Mouse (Mus musculus) heart, embryonic 16.5 days (tissue): ENCODE measurements around the gene Eif4b. TPM values are rescaled to one million over a fixed set of nuclear protein-coding genes. Genes with fewer than 3 reads are reported as not detected.

Experiments used
- ATAC-seq: fragments of 200-750 bp; cut with Nextera tagmentation; replicated peaks from 2 replicates; pipeline ENCODE4 v1.8.0; 2017; ENCODE audit warnings: moderate number of reproducible peaks; ENCODE audit not compliant: insufficient read depth, low FRiP score; ENCODE audit errors: extremely low read depth
- H3K27ac ChIP-seq: fragments of 300-500 bp; sonication (generic); 2 replicates; pipeline ENCODE4 v1.5.1; 2014; ENCODE audit warnings: mild to moderate bottlenecking, low read length, control low read depth, moderate library complexity
- H3K27me3 ChIP-seq: fragments of 300-500 bp; sonication (generic); 2 replicates; pipeline ENCODE4 v1.6.1; 2014; ENCODE audit warnings: low read length, mixed read lengths; ENCODE audit not compliant: control insufficient read depth, insufficient read depth
- H3K36me3 ChIP-seq: fragments of 300-500 bp; sonication (generic); 2 replicates; pipeline ENCODE4 v1.6.1; 2014; ENCODE audit not compliant: control insufficient read depth, insufficient read depth
- H3K4me1 ChIP-seq: fragments of 300-500 bp; sonication (generic); 2 replicates; pipeline ENCODE4 v1.6.1; 2014; ENCODE audit warnings: low read length, mixed read lengths; ENCODE audit not compliant: control insufficient read depth, insufficient read depth
- H3K4me2 ChIP-seq: fragments of 300-500 bp; sonication (generic); 2 replicates; pipeline ENCODE4 v1.6.1; 2014; ENCODE audit warnings: low read depth, mild to moderate bottlenecking, control low read depth, low read length
- H3K4me3 ChIP-seq: fragments of 300-500 bp; sonication (generic); 2 replicates; pipeline ENCODE4 v1.5.1; 2014; ENCODE audit warnings: mild to moderate bottlenecking, control low read depth, low read length
- H3K9ac ChIP-seq: fragments of 300-500 bp; sonication (generic); 2 replicates; pipeline ENCODE4 v1.6.1; 2014; ENCODE audit warnings: low read length, control low read depth
- H3K9me3 ChIP-seq: fragments of 300-500 bp; sonication (generic); replicated peaks from 2 replicates; pipeline ENCODE4 v1.6.1; 2016; ENCODE audit warnings: low read length; ENCODE audit not compliant: control insufficient read depth
- WGBS: fragments of 180-500 bp; shearing (Covaris S2); extraction: QIAGEN DNeasy Blood & Tissue Kit; methylation state at CpG from one replicate; pipeline ENCODE4 v1.1.7; 2014; 5-methylcytosine and 5-hydroxymethylcytosine counted together
- polyA plus RNA-seq: library from polyadenylated mRNA; unstranded; fragments of >200 nt; fragmentation: Nextera tagmentation; extraction: Ambion mirVana; gene quantifications from 2 replicates; pipeline ENCODE4 v1.2.1, GENCODE M21; 2015

Gene Eif4b
- polyA plus RNA-seq, 1 experiment from 2014 or later, result 75.0 TPM

- Histone ChIP-seq H3K9ac (no peak overlapping the region), H3K36me3 (no peaks in the 10 kb centered on the region), H3K4me3 (no peak overlapping the region), H3K4me1 (no peaks in the 10 kb centered on the region), H3K4me2 (no peak overlapping the region), H3K27me3 (no peaks in the 10 kb centered on the region), H3K27ac (no peak overlapping the region), H3K9me3 (no peaks in the 10 kb centered on the region)
- ATAC-seq, result no peak
- 72% methylated on average over 3 of the region's 3 CpGs for WGBS
Observed at GRCm38 (mm10) chr15:102044745-102045144, 28.8 kb upstream of the Eif4b start.

GRCm38 (mm10) chr15:102045691-102046090 is 27.9 kb upstream of the Eif4b start:
- Histone ChIP-seq H3K4me3 (no peak overlapping the region), H3K27ac (no peak overlapping the region), H3K36me3 (no peaks in the 10 kb centered on the region), H3K4me1 (no peaks in the 10 kb centered on the region), H3K9me3 (no peaks in the 10 kb centered on the region), H3K27me3 (no peaks in the 10 kb centered on the region), H3K9ac (no peak overlapping the region), H3K4me2 (no peak overlapping the region)
- 62% methylated on average over 10 of the region's 10 CpGs for WGBS
- ATAC-seq, result no peak

GRCm38 (mm10) chr15:102048006-102048405 is 25.6 kb upstream of the Eif4b start:
- Histone ChIP-seq H3K9me3 (no peaks in the 10 kb centered on the region), H3K4me2 (no peak overlapping the region), H3K4me1 (peaks cover 8% of the 10 kb centered on the region; the same call in 1 of the 2 replicates), H3K9ac (no peak overlapping the region), H3K27ac (no peak overlapping the region), H3K36me3 (no peaks in the 10 kb centered on the region), H3K4me3 (no peak overlapping the region), H3K27me3 (no peaks in the 10 kb centered on the region)
- no peak for ATAC-seq
- WGBS, result 82% methylated on average over 6 of the region's 6 CpGs

GRCm38 (mm10) chr15:102049871-102050270 is 23.7 kb upstream of the Eif4b start:
- Histone ChIP-seq H3K27me3 (no peaks in the 10 kb centered on the region), H3K9ac (no peak overlapping the region), H3K4me2 (no peak overlapping the region), H3K36me3 (no peaks in the 10 kb centered on the region), H3K4me3 (no peak overlapping the region), H3K4me1 (peaks cover 8% of the 10 kb centered on the region; the same call in 1 of the 2 replicates), H3K27ac (no peak overlapping the region), H3K9me3 (no peaks in the 10 kb centered on the region)
- no peak for ATAC-seq

GRCm38 (mm10) chr15:102051920-102052683 is 21.5 kb upstream of the Eif4b start:
- Histone ChIP-seq H3K4me2 (peak overlapping the region; percentile 70), H3K36me3 (no peaks in the 10 kb centered on the region), H3K27me3 (no peaks in the 10 kb centered on the region), H3K9ac (peak overlapping the region; percentile 61), H3K4me3 (peak overlapping the region; percentile 50), H3K9me3 (no peaks in the 10 kb centered on the region), H3K4me1 (peaks cover 8% of the 10 kb centered on the region; the same call in 1 of the 2 replicates), H3K27ac (peak overlapping the region; percentile 12; the same call in 1 of the 2 replicates)
- WGBS, result under 1% methylated on average over 27 of the region's 33 CpGs
- peak; percentile 78 for ATAC-seq

GRCm38 (mm10) chr15:102056495-102057174 is 16.9 kb upstream of the Eif4b start:
- no peak overlapping the region for H3K27ac ChIP-seq
- no peak overlapping the region for H3K9ac ChIP-seq
- WGBS, result 77% methylated on average over 15 of the region's 15 CpGs
- H3K9me3 ChIP-seq, result no peaks in the 10 kb centered on the region
- H3K36me3 ChIP-seq, result no peaks in the 10 kb centered on the region
- peaks cover 9% of the 10 kb centered on the region for H3K4me1 ChIP-seq
- no peaks in the 10 kb centered on the region for H3K27me3 ChIP-seq
- no peak for ATAC-seq
- H3K4me3 ChIP-seq, result no peak overlapping the region
- no peak overlapping the region for H3K4me2 ChIP-seq

- Histone ChIP-seq H3K36me3 (no peaks in the 10 kb centered on the region), H3K4me1 (peaks cover 4% of the 10 kb centered on the region), H3K4me3 (no peak overlapping the region), H3K27me3 (no peaks in the 10 kb centered on the region; the same call in 1 of the 2 replicates), H3K27ac (no peak overlapping the region), H3K9ac (no peak overlapping the region), H3K9me3 (no peaks in the 10 kb centered on the region), H3K4me2 (no peak overlapping the region)
- ATAC-seq, result peak; percentile 60
- 3% methylated on average over 20 of the region's 20 CpGs for WGBS
Observed at GRCm38 (mm10) chr15:102065661-102066325, 7.8 kb upstream of the Eif4b start.

GRCm38 (mm10) chr15:102070476-102071467 is 2.8 kb upstream of the Eif4b start:
- 60% methylated on average over 13 of the region's 13 CpGs for WGBS
- ATAC-seq, result no peak
- Histone ChIP-seq H3K27me3 (no peaks in the 10 kb centered on the region; the same call in 1 of the 2 replicates), H3K4me3 (no peak overlapping the region), H3K4me1 (peaks cover 11% of the 10 kb centered on the region), H3K9me3 (no peaks in the 10 kb centered on the region), H3K36me3 (no peaks in the 10 kb centered on the region), H3K4me2 (no peak overlapping the region), H3K27ac (no peak overlapping the region), H3K9ac (no peak overlapping the region)
